Mouse (Mus musculus): ENCODE results near the gene Plxdc1. TPM values are rescaled to one million over a fixed set of nuclear protein-coding genes. Genes with fewer than 3 reads are reported as not detected.

The Plxdc1 gene
- polyA plus RNA-seq, 1 experiment from 2014 or later: 2.0 TPM

- Histone ChIP-seq H3K9ac (ENCODE audit: low read depth, low read length) (no peak overlapping the region), H3K9me3 (ENCODE audit: control insufficient read depth, low read length) (no peaks in the 10 kb centered on the region), H3K36me3 (ENCODE audit: control insufficient read depth, insufficient read depth, low read length) (peaks cover 14% of the 10 kb centered on the region), H3K27ac (replicated peaks; ENCODE audit: low read depth, low read length) (no peak overlapping the region), H3K4me1 (ENCODE audit: control insufficient read depth, insufficient read depth, low read length) (peaks cover 11% of the 10 kb centered on the region; the same call in 1 of the 2 replicates), H3K4me3 (ENCODE audit: low read depth, low read length) (no peak overlapping the region), H3K27me3 (replicated peaks; ENCODE audit: control insufficient read depth, insufficient read depth, low read length) (no peaks in the 10 kb centered on the region), H3K4me2 (ENCODE audit: low read depth, low read length) (no peak overlapping the region)
- no peak for DNase-seq (ENCODE audit: low spot score)
- no peak for ATAC-seq (ENCODE audit: low read depth)
- WGBS: 53% methylated on average over 5 of the region's 5 CpGs
These were observed 13.5 kb upstream of the Plxdc1 start for GRCm38 (mm10) chr11:97999748-98000147.

GRCm38 (mm10) chr11:97998898-97999608 is 12.8 kb upstream of the Plxdc1 start:
- Histone ChIP-seq H3K4me1 (ENCODE audit: control insufficient read depth, insufficient read depth, low read length) (peaks cover 16% of the 10 kb centered on the region; the same call in 1 of the 2 replicates), H3K4me3 (ENCODE audit: low read depth, low read length) (no peak overlapping the region), H3K4me2 (ENCODE audit: low read depth, low read length) (no peak overlapping the region), H3K36me3 (ENCODE audit: control insufficient read depth, insufficient read depth, low read length) (peaks cover 7% of the 10 kb centered on the region; the same call in 1 of the 2 replicates), H3K9me3 (ENCODE audit: control insufficient read depth, low read length) (no peaks in the 10 kb centered on the region), H3K27me3 (replicated peaks; ENCODE audit: control insufficient read depth, insufficient read depth, low read length) (no peaks in the 10 kb centered on the region), H3K9ac (ENCODE audit: low read depth, low read length) (no peak overlapping the region), H3K27ac (replicated peaks; ENCODE audit: low read depth, low read length) (no peak overlapping the region)
- 47% methylated on average over 7 of the region's 7 CpGs for WGBS
- DNase-seq (ENCODE audit: low spot score): no peak
- ATAC-seq (ENCODE audit: low read depth): no peak

GRCm38 (mm10) chr11:97998074-97998793 is 12.0 kb upstream of the Plxdc1 start:
- H3K4me2 ChIP-seq (ENCODE audit: low read depth, low read length): no peak overlapping the region
- H3K27ac ChIP-seq (replicated peaks; ENCODE audit: low read depth, low read length): no peak overlapping the region
- 0 out of 2 replicates have a peak, but pooled peaks cover 5% of the 10 kb centered on the region for H3K36me3 ChIP-seq (ENCODE audit: control insufficient read depth, insufficient read depth, low read length)
- H3K4me1 ChIP-seq (ENCODE audit: control insufficient read depth, insufficient read depth, low read length): peaks cover 16% of the 10 kb centered on the region; the same call in 1 of the 2 replicates
- H3K9me3 ChIP-seq (ENCODE audit: control insufficient read depth, low read length): no peaks in the 10 kb centered on the region
- ATAC-seq (ENCODE audit: low read depth) (no peak), DNase-seq (ENCODE audit: low spot score) (no peak)
- no peak overlapping the region for H3K4me3 ChIP-seq (ENCODE audit: low read depth, low read length)
- WGBS: 67% methylated on average over 8 of the region's 11 CpGs
- no peak overlapping the region for H3K9ac ChIP-seq (ENCODE audit: low read depth, low read length)
- no peaks in the 10 kb centered on the region for H3K27me3 ChIP-seq (replicated peaks; ENCODE audit: control insufficient read depth, insufficient read depth, low read length)

DNA sequence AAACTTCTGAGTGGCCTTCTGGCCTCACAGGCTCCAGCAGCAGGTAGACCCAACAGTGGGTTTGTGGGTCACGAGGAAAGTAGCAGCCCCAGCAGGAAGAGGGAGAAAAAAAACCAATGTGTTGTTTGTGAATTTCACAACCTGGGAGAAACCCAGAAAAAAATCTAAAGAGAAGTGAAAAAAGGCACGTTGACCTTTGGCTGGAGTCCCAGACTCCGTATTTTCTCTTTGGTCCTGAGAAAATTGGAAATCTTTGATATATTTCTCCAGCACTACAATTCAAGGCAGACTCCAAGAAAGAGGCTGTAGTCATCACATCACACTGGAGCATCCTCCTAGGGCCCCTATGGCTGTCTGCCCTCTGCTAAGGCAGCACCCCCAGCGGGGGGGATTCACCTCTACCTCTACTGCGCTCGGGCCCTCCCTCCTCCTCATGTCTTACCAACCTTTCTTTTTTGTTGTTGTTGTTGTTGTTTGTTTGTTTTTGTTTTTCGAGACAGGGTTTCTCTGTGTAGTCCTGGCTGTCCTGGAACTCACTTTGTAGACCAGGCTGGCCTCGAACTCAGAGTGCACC is 11.2 kb upstream of the Plxdc1 start:
- WGBS: 68% methylated on average over 8 of the region's 8 CpGs
- H3K27ac ChIP-seq (replicated peaks; ENCODE audit: low read depth, low read length): no peak overlapping the region
- H3K9ac ChIP-seq (ENCODE audit: low read depth, low read length): no peak overlapping the region
- ATAC-seq (ENCODE audit: low read depth) (no peak), DNase-seq (ENCODE audit: low spot score) (no peak)
- no peaks in the 10 kb centered on the region for H3K9me3 ChIP-seq (ENCODE audit: control insufficient read depth, low read length)
- H3K27me3 ChIP-seq (replicated peaks; ENCODE audit: control insufficient read depth, insufficient read depth, low read length): no peaks in the 10 kb centered on the region
- no peaks in the 10 kb centered on the region for H3K36me3 ChIP-seq (ENCODE audit: control insufficient read depth, insufficient read depth, low read length)
- H3K4me1 ChIP-seq (ENCODE audit: control insufficient read depth, insufficient read depth, low read length): peaks cover 12% of the 10 kb centered on the region; the same call in 1 of the 2 replicates
- no peak overlapping the region for H3K4me2 ChIP-seq (ENCODE audit: low read depth, low read length)
- H3K4me3 ChIP-seq (ENCODE audit: low read depth, low read length): no peak overlapping the region

DNA sequence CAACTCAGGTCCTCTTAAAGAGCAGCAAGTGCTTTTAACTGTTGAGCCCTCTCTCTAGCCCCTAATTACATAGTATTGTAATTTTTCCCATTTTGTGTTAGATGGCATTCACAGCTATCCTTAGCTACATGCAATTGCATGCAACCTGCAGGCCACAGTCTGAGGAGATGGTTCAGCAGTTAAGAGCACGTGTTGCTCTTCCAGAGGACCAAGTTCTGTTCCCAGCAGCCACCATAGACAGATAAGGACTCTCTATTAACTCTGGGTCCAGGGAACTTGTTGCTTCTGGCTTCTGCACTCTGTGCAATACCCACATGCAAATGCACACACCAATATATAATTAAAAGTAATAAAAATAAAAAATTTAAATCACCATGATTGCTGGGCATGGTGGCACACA is 10.4 kb upstream of the Plxdc1 start:
- H3K36me3 ChIP-seq (ENCODE audit: control insufficient read depth, insufficient read depth, low read length): no peaks in the 10 kb centered on the region
- H3K4me1 ChIP-seq (ENCODE audit: control insufficient read depth, insufficient read depth, low read length): peaks cover 12% of the 10 kb centered on the region; the same call in 1 of the 2 replicates
- H3K9me3 ChIP-seq (ENCODE audit: control insufficient read depth, low read length): no peaks in the 10 kb centered on the region
- no peaks in the 10 kb centered on the region for H3K27me3 ChIP-seq (replicated peaks; ENCODE audit: control insufficient read depth, insufficient read depth, low read length)
- 81% methylated on average over 1 of the region's 1 CpGs for WGBS
- ATAC-seq (ENCODE audit: low read depth): no peak
- no peak overlapping the region for H3K9ac ChIP-seq (ENCODE audit: low read depth, low read length)
- no peak overlapping the region for H3K4me2 ChIP-seq (ENCODE audit: low read depth, low read length)
- H3K27ac ChIP-seq (replicated peaks; ENCODE audit: low read depth, low read length): no peak overlapping the region
- H3K4me3 ChIP-seq (ENCODE audit: low read depth, low read length): no peak overlapping the region
- no peak for DNase-seq (ENCODE audit: low spot score)

DNA sequence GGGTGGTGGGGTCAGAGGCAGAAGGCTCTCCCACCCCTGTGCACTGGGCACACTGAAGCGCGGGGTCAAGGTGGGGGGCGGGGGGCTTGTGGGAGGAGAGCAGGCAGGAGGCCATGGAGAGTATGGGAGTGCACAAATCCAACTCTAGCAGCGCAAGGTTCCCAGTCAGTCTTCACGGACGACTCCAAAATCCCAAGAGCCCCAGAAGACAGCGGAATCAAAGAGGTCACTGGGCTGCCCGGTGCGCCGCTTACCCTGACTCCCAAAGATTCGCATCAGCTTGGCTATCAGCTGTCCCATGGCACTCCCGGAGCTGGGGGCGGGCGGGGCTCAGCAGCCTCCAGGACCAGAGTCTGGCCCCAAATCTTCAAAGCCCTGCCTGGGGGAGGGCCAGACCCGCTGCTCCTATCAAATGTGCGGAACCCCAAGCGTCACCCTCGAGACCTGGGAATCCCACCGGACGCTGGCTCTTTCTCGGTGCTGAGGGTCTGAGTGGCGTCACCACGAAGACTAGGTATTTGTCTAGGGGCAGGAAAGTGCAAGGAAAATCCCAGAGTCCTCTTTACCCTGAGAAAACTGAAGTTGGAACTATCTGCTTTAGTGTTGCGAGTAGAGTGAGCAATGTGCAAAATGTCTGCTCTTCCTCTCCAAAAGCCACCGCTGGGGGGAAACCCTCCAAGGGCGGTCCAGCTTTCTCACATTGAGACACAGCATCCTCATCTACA is 9.5 kb upstream of the Plxdc1 start, which contains the start of gene Arl5c:
TSS of gene Arl5c (minus strand) at position 618 of the 725 bp plus-strand sequence.
- DNase-seq (ENCODE audit: low spot score): peak; percentile 56
- peak within 1 kb of the TSS; percentile 19 for H3K27ac ChIP-seq (replicated peaks; ENCODE audit: low read depth, low read length)
- WGBS: 1% methylated on average over 20 of the region's 26 CpGs

GRCm38 (mm10) chr11:97994539-97995100 is 8.4 kb upstream of the Plxdc1 start:
- peak overlapping the region; percentile 87 for H3K4me2 ChIP-seq (ENCODE audit: low read depth, low read length)
- H3K9me3 ChIP-seq (ENCODE audit: control insufficient read depth, low read length): no peaks in the 10 kb centered on the region
- H3K36me3 ChIP-seq (ENCODE audit: control insufficient read depth, insufficient read depth, low read length): no peaks in the 10 kb centered on the region
- no peak overlapping the region for H3K9ac ChIP-seq (ENCODE audit: low read depth, low read length)
- ATAC-seq (ENCODE audit: low read depth): peak; percentile 53; the same call in 1 of the 2 replicates
- peak overlapping the region; percentile 49 for H3K4me3 ChIP-seq (ENCODE audit: low read depth, low read length)
- H3K27me3 ChIP-seq (replicated peaks; ENCODE audit: control insufficient read depth, insufficient read depth, low read length): no peaks in the 10 kb centered on the region
- peaks cover 14% of the 10 kb centered on the region; the same call in 1 of the 2 replicates for H3K4me1 ChIP-seq (ENCODE audit: control insufficient read depth, insufficient read depth, low read length)
- 14% methylated on average over 9 of the region's 13 CpGs for WGBS
- no peak overlapping the region for H3K27ac ChIP-seq (replicated peaks; ENCODE audit: low read depth, low read length)
- peak; percentile 68 for DNase-seq (ENCODE audit: low spot score)

More for the DNA sequence above, 9.5 kb upstream of the Plxdc1 start, which contains the start of gene Arl5c:
- Histone ChIP-seq H3K36me3 (ENCODE audit: control insufficient read depth, insufficient read depth, low read length) (no peaks in the 10 kb centered on the region), H3K9me3 (ENCODE audit: control insufficient read depth, low read length) (no peaks in the 10 kb centered on the region), H3K9ac (ENCODE audit: low read depth, low read length) (peak within 1 kb of the TSS; percentile 56), H3K4me3 (ENCODE audit: low read depth, low read length) (peak within 1 kb of the TSS; percentile 49), H3K27me3 (replicated peaks; ENCODE audit: control insufficient read depth, insufficient read depth, low read length) (no peaks in the 10 kb centered on the region), H3K4me2 (ENCODE audit: low read depth, low read length) (peak within 1 kb of the TSS; percentile 87), H3K4me1 (ENCODE audit: control insufficient read depth, insufficient read depth, low read length) (peaks cover 12% of the 10 kb centered on the region; the same call in 1 of the 2 replicates)
- peak; percentile 27; the same call in 1 of the 2 replicates for ATAC-seq (ENCODE audit: low read depth)

Measured in embryonic facial prominence, embryonic 14.5 days (tissue).